Mouse (Mus musculus): ENCODE measurements around the gene Nxph4.
A peak's percentile ranks its signal among the peaks of the same experiment; 100 is the strongest.

Gene Nxph4

DNA sequence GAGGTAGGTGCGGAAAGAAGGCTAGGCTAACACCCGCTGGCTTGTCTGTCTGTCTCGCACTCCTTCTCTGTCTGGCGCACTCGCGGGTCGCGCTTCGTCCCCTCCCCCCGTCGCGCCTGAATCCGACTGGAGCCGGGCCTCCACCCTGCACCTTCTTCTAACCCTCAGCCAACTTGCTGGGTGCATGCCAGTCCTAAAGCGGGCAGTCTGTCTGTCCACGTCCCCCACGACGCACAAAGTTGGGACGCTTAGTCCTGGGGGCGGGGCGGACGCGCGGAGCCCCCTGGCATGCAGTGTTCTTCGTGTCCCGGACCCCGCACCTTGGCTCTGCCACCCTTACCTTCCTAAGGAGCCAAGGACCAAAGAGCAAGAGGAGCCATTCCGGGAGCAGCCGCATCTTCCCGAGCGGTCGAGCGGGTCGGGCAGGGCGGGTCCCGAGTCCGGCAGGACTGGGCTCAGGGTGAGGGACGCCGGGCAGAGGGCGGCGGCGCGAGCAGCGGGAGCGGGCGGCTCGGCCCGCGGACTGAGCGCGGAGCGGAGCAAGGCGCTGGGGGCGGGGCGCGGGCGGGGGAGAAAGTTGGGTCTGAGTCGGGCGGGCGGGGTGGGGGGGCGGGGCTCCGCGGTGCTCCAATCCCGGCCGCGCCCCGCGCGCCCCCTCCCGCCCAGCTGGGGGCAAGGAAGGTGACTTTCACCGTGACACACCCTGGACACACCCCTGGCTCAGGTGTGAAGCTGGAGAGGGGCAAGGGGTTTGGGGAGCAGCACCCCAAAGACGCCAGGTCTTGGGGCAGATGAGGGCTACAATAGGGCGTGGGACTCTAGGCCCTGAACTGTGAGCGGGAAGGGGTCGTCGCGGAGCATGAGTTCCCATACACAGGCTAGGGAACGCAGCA, at the start of gene Nxph4:
Nxph4 (minus strand) TSS at position 524 of the 893 bp plus-strand sequence.
- no peak for DNase-seq (ENCODE audit: low spot score)

DNA sequence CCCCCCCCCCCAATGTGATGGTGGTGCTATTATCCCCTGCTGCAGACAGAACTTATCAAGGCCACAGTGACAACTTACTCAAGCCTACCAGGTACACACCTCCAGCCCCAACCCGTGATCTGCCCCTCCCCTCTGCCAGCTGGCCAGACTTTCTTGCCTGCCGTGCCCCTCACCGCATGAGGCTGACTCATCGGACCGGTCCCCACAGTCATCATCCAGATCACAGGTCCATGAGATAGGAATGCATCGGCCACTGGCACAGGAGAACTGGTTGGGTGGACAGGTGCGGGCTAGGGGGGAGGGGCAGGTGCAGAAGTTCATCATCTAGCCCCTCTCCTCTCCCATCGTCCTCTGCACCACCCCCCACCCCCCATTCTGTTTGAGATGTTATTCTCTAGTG, 49.3 kb upstream of the Nxph4 start:
- no peak for DNase-seq (ENCODE audit: low spot score)

DNA sequence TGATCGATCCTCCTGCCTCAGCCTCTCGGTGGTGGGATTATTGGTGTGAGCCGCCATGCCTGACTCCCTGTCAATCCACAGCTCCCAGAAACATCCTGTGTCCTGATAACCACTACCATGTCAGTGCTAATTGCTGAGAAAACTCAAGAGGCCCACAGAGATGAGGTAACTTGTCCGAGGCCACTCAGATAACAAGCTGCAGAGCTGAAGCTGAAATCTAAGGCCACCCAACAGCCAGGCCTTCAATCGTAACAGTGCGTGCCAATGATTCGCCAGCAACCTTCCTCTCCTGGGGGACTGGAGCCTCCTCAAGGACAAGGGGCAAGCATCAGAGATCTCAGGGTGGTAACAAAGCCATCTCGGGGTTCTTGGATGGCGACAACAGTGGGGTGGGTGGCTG, 46.9 kb upstream of the Nxph4 start:
- DNase-seq (ENCODE audit: low spot score), result no peak

DNA sequence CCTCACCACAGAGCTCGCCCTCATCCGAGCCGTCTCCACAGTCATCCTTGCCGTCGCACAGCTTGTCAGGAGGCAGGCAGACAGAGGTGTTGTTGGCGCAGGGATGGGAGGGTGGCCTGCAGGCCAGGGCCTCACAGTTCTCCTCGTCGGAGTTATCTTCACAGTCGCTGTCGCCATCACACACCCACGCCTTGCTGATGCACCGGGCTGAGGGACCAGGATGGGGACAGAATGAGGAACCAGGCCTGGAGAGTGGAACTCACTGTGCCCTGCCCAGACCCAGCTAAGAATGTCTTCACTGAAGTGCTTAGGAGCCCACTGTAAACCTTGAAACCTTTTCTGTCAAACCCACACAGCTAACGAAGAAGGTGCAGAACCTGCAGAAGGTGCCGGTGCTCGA, 43.6 kb upstream of the Nxph4 start:
- DNase-seq (ENCODE audit: low spot score), result no peak

DNA sequence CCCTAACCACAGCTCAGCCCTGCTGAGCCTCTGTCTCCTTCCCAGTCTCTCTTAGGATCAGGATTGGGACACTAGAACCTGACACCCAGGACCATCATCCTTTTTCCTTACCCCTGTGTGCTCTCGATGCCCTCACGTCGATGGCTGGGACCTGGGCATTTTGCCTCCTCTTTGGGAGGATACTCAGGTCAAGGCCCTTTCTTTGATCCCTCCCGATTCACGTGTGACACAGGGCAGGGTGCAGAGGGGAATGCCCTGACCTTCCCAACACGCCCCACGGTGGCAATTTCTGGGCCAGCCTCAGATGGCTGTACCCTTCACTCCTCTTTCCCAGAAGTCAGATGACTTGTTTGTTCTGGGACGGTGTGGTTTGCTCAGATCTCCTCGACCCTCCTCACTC, 42.8 kb upstream of the Nxph4 start:
- DNase-seq (ENCODE audit: low spot score), result no peak

DNA sequence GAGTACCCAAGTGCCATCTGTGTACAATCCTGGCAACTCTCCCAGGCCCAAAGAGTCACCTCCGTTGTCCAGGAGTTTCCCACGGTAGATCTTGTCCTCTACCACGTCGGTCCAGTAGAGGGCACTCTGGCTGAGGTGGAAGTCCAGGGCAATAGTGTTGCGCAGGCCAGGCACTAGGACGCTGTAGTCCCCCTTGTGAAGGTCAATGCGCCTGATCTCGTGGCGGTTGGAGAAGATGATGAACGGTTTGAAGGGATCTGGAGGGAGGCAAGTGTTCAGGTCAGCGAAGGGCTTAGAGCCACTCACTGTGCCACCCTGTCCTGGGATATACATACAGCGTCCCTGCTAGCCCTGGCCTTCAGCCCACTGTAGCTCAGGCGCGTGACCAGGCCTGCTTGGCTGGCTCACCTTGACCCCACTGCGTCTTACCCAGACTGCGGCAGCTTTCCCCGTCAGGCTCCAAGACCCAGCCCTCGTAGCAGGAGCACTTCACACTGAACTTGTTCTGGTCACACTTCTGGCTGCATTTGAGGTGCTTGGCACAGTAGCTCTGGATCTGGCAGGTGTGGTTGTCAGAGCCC, 42.1 kb upstream of the Nxph4 start:
- no peak for DNase-seq (ENCODE audit: low spot score)

DNA sequence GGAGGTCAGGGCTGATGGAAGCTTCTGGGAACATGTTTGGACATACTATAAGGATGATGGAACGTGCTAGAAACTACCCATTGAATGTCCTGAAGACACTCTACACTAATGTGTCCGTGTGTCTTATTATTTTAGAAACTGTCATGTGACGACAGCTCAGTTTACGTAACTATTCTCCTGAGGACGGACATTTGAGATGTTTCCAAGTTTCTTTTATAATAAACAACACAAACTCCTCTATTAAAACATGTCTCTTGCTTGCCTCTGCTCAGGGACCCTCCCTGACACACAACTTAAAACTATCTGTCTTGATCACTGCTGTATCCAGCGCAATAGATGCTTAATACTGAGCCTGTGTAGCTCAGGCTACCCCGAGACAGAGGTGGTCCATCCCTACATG, 41.4 kb upstream of the Nxph4 start:
- DNase-seq (ENCODE audit: low spot score), result no peak

DNA sequence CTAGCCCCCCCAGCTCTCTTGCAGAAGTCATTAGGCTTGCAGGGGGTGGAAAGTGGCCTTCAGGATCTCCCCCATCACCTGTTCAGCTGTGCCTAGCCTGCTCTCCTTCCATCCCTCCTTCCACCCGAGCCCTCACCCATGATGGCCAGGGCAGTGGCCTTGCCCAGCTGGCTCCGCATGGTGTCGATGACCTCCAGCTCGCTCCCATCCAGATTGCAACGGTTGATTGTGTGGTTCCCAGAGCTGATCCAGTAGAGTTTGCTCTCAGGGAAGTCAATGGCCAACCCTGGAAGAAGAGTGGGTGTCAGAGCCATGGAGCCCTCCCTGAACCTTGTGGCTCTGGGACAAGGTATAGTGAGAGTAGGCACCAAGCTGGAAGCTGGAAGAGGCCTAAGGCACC, 37.9 kb upstream of the Nxph4 start:
- no peak for DNase-seq (ENCODE audit: low spot score)

DNA sequence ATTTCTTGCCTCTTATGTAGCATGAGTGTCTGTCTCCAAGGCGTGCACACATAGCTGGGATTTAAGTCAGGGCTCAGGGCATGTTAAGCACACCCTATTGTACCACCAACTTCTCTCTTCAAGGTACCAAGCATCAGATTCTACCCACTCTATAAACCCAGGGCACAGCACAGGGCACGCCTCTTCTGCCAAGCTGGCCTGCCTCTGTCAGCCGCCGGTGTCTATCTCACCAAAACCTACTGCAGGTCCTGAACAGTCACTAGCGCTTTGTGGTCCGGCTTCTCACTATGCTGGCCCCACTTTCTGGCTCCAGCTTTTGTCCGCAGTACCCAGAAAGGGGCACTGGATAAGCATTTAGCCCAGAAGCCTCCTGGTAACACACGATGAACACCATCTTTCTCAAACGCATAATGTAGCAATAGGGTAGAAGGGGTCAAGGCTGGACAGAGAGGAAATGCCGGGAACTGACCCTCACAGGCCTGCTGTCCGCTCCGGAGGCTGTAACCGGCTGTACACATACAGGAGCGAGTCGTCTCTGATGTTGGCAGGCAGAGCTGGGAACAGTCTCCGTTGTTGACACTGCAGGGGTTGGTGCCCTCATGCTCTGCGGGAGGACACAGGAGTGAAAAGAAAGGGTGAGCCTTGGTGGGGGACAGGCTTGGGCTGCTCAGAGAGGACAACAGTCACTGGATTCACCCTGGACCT, 36.7 kb upstream of the Nxph4 start:
- peak; percentile 17 for DNase-seq (ENCODE audit: low spot score)

DNA sequence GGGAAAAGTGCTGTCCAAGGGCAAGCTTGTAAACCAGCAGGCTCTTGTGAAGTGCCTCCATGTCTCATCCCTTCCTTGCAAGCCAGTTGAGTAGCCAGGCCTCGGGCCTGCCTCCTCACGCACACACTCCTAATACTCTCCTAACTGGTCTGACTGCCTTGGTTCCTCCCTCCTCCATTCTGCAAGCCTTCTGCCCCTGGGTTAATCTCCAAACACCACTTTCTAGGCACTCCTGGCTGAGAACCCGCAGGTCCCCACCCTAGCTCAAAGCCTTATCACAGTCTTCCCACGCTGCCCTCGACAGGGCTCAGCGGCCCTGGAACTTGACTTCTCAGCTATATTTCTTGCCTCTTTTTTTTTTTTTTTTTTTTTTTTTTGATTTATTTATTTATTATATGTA, 36.0 kb upstream of the Nxph4 start:
- peak; percentile 44 for DNase-seq (ENCODE audit: low spot score)

DNA sequence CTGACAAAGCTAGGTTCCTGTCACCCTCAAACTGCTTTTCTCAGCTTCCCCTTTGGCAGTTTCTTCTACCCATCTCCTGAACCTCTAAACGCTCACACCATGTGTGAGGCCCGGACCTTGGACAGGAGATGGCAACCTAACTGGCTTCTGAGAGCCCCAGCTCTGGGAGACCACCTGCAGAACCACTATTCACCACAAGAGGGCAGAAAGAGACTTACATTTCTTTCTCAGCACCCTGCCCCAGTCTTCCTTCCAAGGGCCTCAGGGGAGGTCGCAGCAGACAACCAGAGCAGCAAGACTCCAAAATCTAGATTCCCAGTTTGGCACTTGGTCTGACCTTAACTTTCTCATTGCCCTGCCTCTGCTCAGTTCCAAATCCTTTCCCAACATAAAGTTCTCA, 35.1 kb upstream of the Nxph4 start:
- DNase-seq (ENCODE audit: low spot score), result peak; percentile 64

DNA sequence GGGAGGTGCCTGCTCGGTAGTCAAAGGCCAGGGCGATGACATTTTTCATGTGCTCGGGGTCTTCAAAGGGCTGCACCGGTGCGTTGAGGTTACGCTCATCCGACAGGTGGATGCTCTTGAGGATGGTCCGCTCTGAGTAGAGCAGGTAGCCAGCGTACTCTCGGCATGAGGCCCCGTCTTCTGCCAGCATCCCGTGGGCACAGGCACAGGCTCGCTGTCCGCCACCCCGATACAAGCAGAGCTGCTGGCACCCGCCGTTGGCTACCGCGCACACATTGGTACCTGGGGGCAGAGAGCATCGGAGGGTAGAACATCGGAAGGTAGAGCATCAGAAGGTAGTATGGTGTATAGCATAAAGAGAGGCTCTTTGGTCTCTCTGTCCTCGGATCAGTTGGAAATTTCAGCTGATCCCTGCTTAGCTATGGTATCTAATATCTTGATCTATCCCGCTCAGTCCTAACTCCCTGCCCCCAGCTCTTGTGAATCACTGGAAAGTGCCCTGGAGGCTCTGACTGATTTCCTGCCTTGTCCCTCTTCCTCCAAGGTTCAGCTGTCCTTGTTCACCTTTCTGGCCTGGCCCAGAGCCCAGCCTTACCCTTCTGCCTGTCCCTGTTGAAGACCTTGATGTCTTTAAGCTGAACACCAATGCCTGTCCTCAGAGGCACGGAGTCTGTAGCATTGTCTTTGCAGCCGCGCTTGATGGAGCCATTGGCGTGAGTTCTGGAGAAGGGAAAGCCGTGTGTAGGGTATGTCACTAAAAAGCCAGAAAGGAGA, 32.4 kb upstream of the Nxph4 start:
- no peak for DNase-seq (ENCODE audit: low spot score)

DNA sequence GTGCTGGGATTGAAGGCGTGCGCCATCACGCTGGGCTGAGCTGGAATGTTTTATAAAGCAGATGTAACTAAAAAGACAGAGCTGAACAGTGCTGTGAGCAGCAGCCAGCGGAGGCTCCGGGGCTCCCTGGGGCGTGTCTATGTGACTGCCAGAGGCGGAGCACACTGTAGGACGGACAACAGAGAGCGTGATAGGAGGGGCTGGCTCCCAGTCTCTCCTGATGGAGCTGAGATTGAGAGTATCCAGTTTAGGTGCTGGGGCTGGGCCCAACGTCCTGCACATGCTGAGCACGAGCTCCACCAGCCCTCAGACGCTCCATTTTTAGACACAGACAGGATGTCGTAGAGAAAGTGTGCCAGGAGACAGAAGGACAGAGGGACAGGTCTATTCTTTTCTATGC, 29.9 kb upstream of the Nxph4 start:
- no peak for DNase-seq (ENCODE audit: low spot score)

DNA sequence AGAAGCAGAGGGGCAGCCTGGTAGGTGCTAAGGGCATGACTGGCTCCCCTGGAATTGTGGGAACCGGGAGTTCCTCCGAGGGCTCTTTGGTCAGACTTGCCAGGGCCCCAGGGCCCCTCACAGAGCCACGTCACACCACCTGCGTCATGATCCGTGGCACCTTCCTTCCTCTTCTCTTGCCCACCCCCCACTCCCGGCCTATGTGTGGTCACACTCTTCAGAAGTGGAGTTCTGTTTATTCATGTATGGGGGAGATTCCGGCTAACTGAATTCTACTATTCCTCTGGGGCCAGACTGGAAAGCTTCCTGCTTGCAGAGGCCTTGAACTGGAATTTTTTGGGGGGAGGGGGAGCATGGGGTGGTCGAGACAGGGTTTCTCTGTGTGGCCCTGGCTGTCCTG, 29.5 kb upstream of the Nxph4 start:
- no peak for DNase-seq (ENCODE audit: low spot score)

DNA sequence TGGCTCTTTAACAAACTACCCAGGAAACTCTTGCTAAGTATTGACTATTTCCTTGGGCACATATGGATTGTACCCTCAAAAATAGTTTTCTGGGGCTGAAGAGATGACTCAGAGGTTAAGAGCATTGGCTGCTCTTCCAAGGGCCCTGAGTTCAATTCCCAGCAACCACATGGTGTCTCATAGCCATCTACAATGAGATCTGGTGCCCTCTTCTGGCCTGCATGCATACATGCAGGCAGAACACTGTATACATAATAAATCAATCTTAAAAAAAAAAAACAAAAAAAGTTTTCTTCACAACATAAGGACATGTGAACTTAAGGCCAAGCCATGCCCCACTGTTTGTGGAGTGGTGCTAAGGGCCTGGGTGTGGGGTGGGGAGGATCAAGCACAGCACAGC, 26.8 kb upstream of the Nxph4 start:
- DNase-seq (ENCODE audit: low spot score), result no peak

DNA sequence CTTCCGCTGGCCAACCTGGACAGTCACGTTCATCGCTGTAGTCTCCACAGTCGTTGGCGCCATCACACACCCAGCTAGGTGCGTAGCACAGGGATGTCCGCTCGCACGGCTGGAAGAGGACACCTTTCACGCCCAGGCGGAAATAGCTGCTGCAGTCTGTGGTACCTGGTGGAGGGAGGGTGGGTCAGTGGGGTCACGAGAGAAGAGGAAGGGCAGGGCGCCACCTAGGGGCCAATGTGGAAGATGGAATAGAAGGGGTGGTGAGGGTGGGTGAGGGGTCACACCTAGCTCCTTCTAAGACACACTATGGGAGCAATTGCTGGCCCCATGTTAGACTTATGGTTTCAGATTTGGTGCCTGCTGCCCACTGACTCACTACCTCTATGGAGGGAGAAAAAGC, 23.0 kb upstream of the Nxph4 start:
- no peak for DNase-seq (ENCODE audit: low spot score)

DNA sequence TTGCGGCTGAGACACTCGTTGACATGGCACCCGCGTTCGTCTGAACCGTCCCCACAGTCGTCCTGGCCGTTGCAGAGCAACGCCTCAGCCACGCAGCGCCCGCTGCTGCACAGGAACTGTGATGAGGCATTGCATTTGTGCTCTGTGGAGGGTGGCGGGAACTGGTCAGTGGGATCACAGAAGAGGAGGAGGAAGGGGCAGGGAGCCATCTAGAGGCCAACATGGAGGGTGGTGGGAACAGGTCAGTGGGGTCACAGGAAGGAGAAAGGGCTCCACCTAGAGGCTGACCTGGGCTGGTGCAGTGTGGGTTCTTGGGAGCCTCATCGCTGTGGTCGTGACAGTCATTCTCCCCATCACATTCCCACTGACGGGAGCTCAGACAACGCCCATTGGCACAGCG, 21.3 kb upstream of the Nxph4 start:
- no peak for DNase-seq (ENCODE audit: low spot score)

DNA sequence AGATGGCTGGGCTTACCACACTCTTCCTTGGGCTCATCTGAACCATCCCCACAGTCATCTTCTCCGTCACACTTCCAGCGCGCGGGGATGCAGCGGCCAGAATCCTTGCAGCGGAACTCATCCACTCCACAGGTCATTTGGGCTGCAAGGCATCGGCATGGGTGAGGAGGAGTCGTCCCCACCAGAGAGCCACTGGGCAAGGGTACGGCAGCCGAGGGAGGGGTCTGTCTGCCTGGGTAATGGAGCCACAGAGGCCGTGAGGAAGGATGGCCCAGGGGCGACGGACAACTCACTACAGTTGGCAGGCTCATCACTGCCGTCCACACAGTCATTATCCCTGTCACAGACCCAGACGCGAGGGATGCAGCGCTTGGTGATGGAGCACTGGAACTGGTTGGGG, 15.5 kb upstream of the Nxph4 start:
- no peak for DNase-seq (ENCODE audit: low spot score)

DNA sequence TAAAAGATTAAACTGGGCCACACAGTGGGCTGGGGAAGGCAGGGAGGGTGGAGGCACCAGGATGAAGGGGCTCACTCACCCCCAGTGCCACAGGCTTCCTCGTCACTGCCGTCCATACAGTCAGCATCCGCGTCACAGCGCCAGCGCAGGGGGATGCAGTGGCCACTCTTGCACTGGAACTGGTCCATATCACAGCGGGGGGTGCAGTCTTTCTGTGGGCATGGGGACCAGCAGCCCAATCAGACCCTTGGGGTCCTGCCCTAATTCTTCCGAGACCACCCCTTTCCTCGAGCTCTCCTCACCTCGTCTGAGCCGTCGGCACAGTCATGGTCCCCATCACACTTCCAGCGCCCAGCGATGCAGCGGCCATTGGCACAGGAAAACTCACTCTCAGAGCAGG, 13.9 kb upstream of the Nxph4 start:
- no peak for DNase-seq (ENCODE audit: low spot score)

DNA sequence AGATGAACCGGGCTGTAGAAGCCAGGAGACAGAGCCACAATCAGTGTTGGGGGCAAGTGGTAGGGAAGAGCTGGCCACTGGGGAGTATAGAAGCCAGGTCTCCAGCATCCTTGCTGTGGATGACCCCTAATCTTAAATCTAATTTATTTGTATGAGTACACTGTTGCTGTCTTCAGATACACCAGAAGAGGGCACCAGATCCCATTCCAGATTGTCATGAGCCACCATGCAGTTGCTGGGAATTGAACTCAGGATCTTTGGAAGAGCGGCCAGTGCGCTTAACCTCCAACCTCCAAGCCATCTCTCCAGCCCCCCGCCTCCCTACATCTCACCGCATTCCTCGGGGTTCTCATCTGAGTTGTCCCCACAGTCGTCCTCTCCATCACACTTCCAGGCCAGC, 12.1 kb upstream of the Nxph4 start:
- no peak for DNase-seq (ENCODE audit: low spot score)

DNA sequence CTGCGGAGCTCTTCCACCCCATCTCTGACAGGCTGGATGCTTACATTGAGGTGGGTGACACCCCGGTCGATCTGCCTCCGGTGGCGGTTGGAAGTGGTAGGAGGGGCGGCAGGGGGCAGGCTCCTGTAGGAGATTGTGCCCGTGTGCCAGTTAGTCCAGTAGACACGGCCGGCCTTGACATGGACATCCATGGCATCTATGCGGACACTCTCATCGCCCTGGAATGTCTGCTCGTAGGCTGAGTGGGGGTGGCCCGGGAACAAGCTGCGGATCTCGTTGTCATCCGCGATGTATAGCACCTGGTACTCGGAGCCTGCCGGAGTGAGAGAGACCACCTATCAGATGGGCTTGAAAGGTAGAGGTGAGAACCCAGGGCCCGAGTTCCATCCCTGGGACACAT, 10.0 kb upstream of the Nxph4 start:
- no peak for DNase-seq (ENCODE audit: low spot score)

DNA sequence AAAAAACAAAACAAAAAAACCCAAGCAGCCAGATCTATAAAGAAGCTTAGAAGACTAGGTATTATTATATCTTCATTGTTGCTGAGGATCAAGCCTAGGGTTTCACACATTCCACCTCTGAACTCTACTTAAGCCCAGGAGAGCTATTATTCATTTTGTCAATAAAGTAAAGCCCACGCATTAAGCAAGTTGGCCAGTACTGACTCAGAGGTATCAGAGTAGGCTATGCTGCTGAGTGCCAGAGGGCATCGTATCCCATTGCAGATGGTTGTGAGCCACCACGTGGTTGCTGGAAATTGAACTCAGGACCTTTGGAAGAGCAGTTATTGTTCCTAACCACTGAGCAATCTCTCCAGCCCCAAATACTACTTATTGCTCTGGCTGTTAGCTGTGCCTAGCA, 9.6 kb upstream of the Nxph4 start:
- DNase-seq (ENCODE audit: low spot score), result no peak

DNA sequence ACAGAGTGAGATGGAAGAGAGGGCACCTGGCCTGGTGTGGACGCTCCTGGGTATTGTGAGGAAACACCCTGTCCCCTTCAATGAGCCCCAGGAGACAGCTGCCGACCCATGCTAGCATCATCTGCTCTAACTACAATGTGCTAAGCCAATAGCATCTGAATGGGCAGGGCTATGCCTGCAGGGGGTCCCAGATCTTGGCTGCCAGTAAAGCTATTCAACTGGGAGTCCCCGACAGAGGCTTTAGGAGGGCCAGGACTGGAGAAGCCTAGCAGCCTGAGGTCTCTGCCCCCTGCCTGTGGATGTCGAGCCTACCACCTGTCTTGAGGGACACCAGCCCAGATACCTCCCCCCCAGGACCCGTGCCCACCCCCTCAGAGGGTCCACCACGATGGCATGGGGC, 8.4 kb upstream of the Nxph4 start:
- DNase-seq (ENCODE audit: low spot score), result no peak

All from spleen, adult 12 weeks (tissue).